Mouse (Mus musculus): ENCODE data around the gene Banf1.

- TF ChIP-seq CTCF (IDR thresholded peaks at IDR 0.05; ENCODE audit: low read depth) (no peak), EP300 (IDR thresholded peaks at IDR 0.05; ENCODE audit: low read depth) (no peak)
Observed at GRCm38 (mm10) chr19:5323801-5324200, 43.2 kb downstream of the Banf1 start.
